Mouse (Mus musculus): ENCODE results near the gene Ddx11.

GRCm38 (mm10) chr17:66123816-66124610 is 693 bp downstream of the Ddx11 start:
- no peak for TF ChIP-seq POLR2A (IDR thresholded peaks at IDR 0.05; ENCODE audit: low read depth, low read length)
- no peak for TF ChIP-seq CTCF (IDR thresholded peaks at IDR 0.05; ENCODE audit: extremely low read depth, insufficient read depth, insufficient read length, insufficient replicate concordance)
